Mouse (Mus musculus) cerebellum, adult 11-12 months (tissue): ENCODE results near the gene Sin3a.
A peak's percentile ranks its signal among the peaks of the same experiment; 100 is the strongest.

ENCODE experiments used
- DNase-seq: peaks from one replicate; pipeline ENCODE4 v3.0.0; 2022

Gene Sin3a

GRCm38 (mm10) chr9:57137777-57138176 lies 65.9 kb downstream of the Sin3a start:
- no peak for DNase-seq

GRCm38 (mm10) chr9:57138507-57138906 lies 66.7 kb downstream of the Sin3a start:
- no peak for DNase-seq

- DNase-seq: no peak
Observed at GRCm38 (mm10) chr9:57139110-57139509, 67.3 kb downstream of the Sin3a start.

GRCm38 (mm10) chr9:57139571-57139970 lies 67.7 kb downstream of the Sin3a start:
- DNase-seq: no peak

- no peak for DNase-seq
Observed at GRCm38 (mm10) chr9:57141417-57142353, 69.8 kb downstream of the Sin3a start.

- DNase-seq: no peak
Observed at GRCm38 (mm10) chr9:57143212-57143611, 71.4 kb downstream of the Sin3a start.

GRCm38 (mm10) chr9:57144830-57145229 lies 73.0 kb downstream of the Sin3a start:
- DNase-seq: no peak

- DNase-seq: no peak
Observed at GRCm38 (mm10) chr9:57146451-57147066, 74.7 kb downstream of the Sin3a start.

- no peak for DNase-seq
Observed at GRCm38 (mm10) chr9:57147205-57148143, 75.6 kb downstream of the Sin3a start.

- DNase-seq: peak; percentile 92
Observed at GRCm38 (mm10) chr9:57148144-57148878, 76.5 kb downstream of the Sin3a start, which contains the start of gene Neil1. TSS of gene Neil1 (minus strand) at chr9:57148305.

- DNase-seq: no peak
Observed at GRCm38 (mm10) chr9:57149021-57149420, 77.2 kb downstream of the Sin3a start.

GRCm38 (mm10) chr9:57150192-57150591 lies 78.4 kb downstream of the Sin3a start:
- no peak for DNase-seq

GRCm38 (mm10) chr9:57152331-57152730 lies 80.5 kb downstream of the Sin3a start:
- DNase-seq: no peak

- DNase-seq: no peak
Observed at GRCm38 (mm10) chr9:57156383-57156782, 84.5 kb downstream of the Sin3a start.

GRCm38 (mm10) chr9:57156823-57157222 lies 85.0 kb downstream of the Sin3a start:
- no peak for DNase-seq

GRCm38 (mm10) chr9:57157499-57157898 lies 85.7 kb downstream of the Sin3a start:
- no peak for DNase-seq

GRCm38 (mm10) chr9:57158013-57158470 lies 86.2 kb downstream of the Sin3a start, which contains the start of gene Commd4:
TSS of gene Commd4 (minus strand) at chr9:57158331.
- DNase-seq: peak; percentile 93

- DNase-seq: no peak
Observed at GRCm38 (mm10) chr9:57158506-57158905, 86.7 kb downstream of the Sin3a start.

- no peak for DNase-seq
Observed at GRCm38 (mm10) chr9:57162496-57162895, 90.7 kb downstream of the Sin3a start.

GRCm38 (mm10) chr9:57163137-57163536 lies 91.3 kb downstream of the Sin3a start:
- no peak for DNase-seq

- DNase-seq: no peak
Observed at GRCm38 (mm10) chr9:57166173-57166572, 94.3 kb downstream of the Sin3a start.

- DNase-seq: no peak
Observed at GRCm38 (mm10) chr9:57168411-57168810, 96.6 kb downstream of the Sin3a start.
